Mouse (Mus musculus) C2C12 (cell line): ENCODE results near the gene B3galt5. TPM values are rescaled to one million over a fixed set of nuclear protein-coding genes. Genes with fewer than 3 reads are reported as not detected.

Experiments
- H3K27me3 ChIP-seq: one replicate; pipeline ENCODE4 v1.6.1; 2011; ENCODE audit not compliant: control insufficient read depth, insufficient read depth, insufficient read length
- H3K36me3 ChIP-seq: one replicate; pipeline ENCODE4 v1.6.1; 2011; ENCODE audit not compliant: control insufficient read depth, insufficient read depth
- H3K4me3 ChIP-seq: one replicate; pipeline ENCODE4 v1.5.1; 2011; ENCODE audit warnings: mild to moderate bottlenecking, control low read depth; ENCODE audit not compliant: poor library complexity, insufficient read depth, severe bottlenecking
- H3K79me2 ChIP-seq: one replicate; pipeline ENCODE4 v1.6.1; 2011; ENCODE audit not compliant: control insufficient read depth, insufficient read depth
- H3K79me3 ChIP-seq: one replicate; pipeline ENCODE4 v1.6.1; 2011; ENCODE audit warnings: low read depth, control low read depth
- H3ac ChIP-seq: one replicate; pipeline ENCODE3; 2011; ENCODE audit warnings: low read depth; ENCODE audit not compliant: control insufficient read depth, insufficient read length
- CEBPB ChIP-seq: IDR thresholded peaks from one replicate; pipeline ENCODE4 v1.6.1; 2011; ENCODE audit warnings: low read depth, mild to moderate bottlenecking, control low read depth, moderate library complexity
- CTCF ChIP-seq: IDR thresholded peaks from one replicate; pipeline ENCODE4 v1.5.1; 2011; ENCODE audit not compliant: control insufficient read depth, insufficient read depth, insufficient read length
- FOSL1 ChIP-seq: IDR thresholded peaks from one replicate; pipeline ENCODE4 v1.8.0; 2011; ENCODE audit warnings: mild to moderate bottlenecking, low read length; ENCODE audit not compliant: poor library complexity, insufficient read depth, severe bottlenecking
- MAX ChIP-seq: IDR thresholded peaks from one replicate; pipeline ENCODE4 v1.6.1; 2011; ENCODE audit warnings: mild to moderate bottlenecking, control low read depth
- MYOD1 ChIP-seq: IDR thresholded peaks from one replicate; pipeline ENCODE4 v1.6.1; 2011; ENCODE audit warnings: low read depth; ENCODE audit not compliant: control insufficient read depth, insufficient read length
- MYOG ChIP-seq: IDR thresholded peaks from one replicate; pipeline ENCODE4 v1.6.1; 2011; ENCODE audit not compliant: control insufficient read depth, insufficient read length; ENCODE audit errors: extremely low read depth
- USF1 ChIP-seq: IDR thresholded peaks from one replicate; pipeline ENCODE4 v1.6.1; 2011; ENCODE audit warnings: low read depth, mild to moderate bottlenecking, control low read depth, moderate library complexity
- polyA plus RNA-seq: library from polyadenylated mRNA; unstranded; fragments of >200 nt; fragmentation: generic; extraction: Trizol; gene quantifications from one replicate; pipeline ENCODE4 v1.2.1, GENCODE M21; 2012; ENCODE audit warnings: missing spikeins

Gene B3galt5
- polyA plus RNA-seq, 1 experiment: 0.01 TPM

DNA sequence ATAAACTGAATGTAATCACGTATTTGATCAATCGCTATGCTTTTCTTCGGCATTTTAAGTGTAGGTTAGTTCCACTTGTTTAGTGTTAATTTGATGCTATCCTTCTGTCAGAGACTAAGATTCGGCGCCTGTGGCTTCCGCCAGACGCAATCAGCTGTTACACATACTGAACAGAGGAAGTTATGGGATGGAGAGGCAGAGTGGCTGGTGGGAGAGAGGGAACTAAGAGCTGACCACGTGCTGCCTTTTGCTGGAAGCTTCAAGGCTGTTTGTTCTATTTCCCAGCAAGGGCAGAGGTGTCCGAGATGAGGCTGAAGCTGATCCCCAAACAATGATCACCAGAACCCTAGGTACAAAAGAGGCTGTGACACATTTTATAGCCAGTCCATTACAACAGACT, 56.3 kb downstream of the B3galt5 start:
- no peaks in the 10 kb centered on the region for H3K27me3 ChIP-seq
- TF ChIP-seq MYOG (no peak), CEBPB (no peak), FOSL1 (no peak), USF1 (no peak), MYOD1 (no peak), MAX (no peak), CTCF (no peak)
- H3K36me3 ChIP-seq: no peaks in the 10 kb centered on the region
- H3ac ChIP-seq: no peak overlapping the region
- no peaks in the 10 kb centered on the region for H3K79me2 ChIP-seq
- no peaks in the 10 kb centered on the region for H3K79me3 ChIP-seq
- H3K4me3 ChIP-seq: no peak overlapping the region

DNA sequence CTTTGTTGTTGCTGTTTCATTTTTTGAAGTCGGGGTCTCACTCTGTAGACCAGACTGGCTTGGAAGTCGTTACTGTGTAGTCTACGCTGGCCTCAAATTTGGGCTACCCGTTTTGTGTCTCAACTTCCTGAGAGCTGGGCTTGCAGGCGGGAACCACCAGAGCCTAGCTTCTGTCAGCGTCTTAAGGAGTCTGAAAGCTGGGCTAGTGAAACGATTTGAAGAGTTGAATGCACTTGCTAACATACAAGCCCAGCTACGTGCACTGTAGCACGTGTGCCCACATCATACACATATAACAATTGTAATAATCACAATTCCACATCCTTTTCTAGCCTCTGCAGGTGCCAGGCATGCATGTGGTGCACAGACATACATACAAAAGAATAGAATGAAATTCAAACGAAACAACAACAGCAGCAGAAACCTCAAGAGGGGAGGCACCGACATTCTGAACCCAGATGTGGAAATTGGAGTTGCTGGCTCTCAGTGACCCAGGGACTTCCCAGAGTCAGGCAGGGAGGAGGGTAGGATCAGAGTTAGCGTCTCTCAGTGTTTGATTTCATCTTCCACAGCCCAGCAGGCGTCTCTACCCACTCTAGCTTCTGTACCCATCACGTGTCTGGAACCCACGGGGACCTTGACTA, 57.1 kb downstream of the B3galt5 start:
- no peaks in the 10 kb centered on the region for H3K79me3 ChIP-seq
- no peak overlapping the region for H3K4me3 ChIP-seq
- TF ChIP-seq MYOD1 (no peak), CTCF (no peak), FOSL1 (no peak), USF1 (no peak), MYOG (no peak), CEBPB (no peak), MAX (no peak)
- H3ac ChIP-seq: no peak overlapping the region
- no peaks in the 10 kb centered on the region for H3K79me2 ChIP-seq
- H3K27me3 ChIP-seq: no peaks in the 10 kb centered on the region
- no peaks in the 10 kb centered on the region for H3K36me3 ChIP-seq

DNA sequence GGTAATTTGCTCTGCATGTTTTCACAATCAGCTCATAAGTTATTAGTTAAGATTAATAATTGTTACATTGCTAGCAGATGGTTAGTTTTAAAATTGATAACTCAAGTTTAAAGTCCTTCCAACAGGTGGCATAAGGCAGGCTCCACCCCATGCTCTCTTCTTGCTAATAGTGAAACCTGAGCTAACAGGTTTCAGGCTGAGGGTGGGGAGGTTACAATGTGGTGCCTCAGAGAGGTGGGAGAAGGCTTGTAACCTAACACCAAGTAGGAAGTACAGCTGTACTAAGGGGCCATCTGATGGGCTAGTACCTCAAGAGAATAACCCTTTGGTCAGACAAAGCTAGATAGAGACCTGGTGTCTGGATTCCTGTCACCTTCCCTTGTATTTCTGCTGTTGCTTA, 62.5 kb downstream of the B3galt5 start:
- no peak overlapping the region for H3K4me3 ChIP-seq
- no peak overlapping the region for H3ac ChIP-seq
- TF ChIP-seq MYOG (no peak), CTCF (no peak), MYOD1 (no peak), MAX (no peak), USF1 (no peak), CEBPB (no peak), FOSL1 (no peak)
- H3K27me3 ChIP-seq: no peaks in the 10 kb centered on the region
- H3K36me3 ChIP-seq: no peaks in the 10 kb centered on the region
- no peaks in the 10 kb centered on the region for H3K79me3 ChIP-seq
- H3K79me2 ChIP-seq: no peaks in the 10 kb centered on the region

DNA sequence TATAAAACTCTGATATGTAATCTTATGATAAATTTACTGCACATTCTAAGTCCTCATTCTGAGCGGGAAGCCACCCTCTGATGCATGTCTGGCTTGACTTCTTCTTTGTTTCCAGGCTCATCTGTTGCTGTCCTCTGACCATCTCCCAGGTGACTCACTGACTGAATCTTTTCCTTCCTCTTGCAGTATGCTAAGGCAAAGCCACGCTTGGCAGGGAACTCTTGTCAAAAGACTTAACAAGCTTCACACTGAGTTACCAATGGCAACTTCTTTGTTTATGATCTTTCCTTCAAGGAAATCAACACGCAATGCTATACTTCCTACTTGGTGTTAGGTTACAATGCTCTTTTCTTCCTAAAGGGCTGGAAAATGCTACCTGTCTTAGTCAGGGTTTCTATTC, 63.0 kb downstream of the B3galt5 start:
- Histone ChIP-seq H3ac (no peak overlapping the region), H3K27me3 (no peaks in the 10 kb centered on the region), H3K79me3 (no peaks in the 10 kb centered on the region), H3K36me3 (no peaks in the 10 kb centered on the region), H3K4me3 (no peak overlapping the region), H3K79me2 (no peaks in the 10 kb centered on the region)
- TF ChIP-seq FOSL1 (no peak), CEBPB (no peak), MYOD1 (no peak), USF1 (no peak), MAX (no peak), CTCF (no peak), MYOG (no peak)

DNA sequence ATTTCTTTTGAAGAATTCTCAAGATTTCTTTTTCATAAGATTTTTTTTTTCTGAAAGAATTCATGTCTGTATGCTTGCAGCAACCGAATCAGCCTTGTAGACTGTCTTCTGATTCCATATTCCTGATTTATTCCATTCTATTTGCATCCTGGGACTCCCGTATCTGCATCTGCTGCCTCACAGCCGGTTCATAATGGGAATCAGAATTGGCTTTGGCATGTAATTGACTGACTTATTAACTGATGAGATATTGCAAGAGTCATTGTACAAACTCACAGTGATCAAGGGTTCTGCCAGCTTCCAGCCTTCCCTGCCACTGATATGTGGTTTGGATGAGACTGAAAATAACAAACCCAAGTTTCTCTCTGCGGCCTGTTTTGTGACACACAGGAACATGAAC, 67.8 kb downstream of the B3galt5 start:
- no peak overlapping the region for H3K4me3 ChIP-seq

More for the DNA sequence above, 67.8 kb downstream of the B3galt5 start:
- H3K79me2 ChIP-seq: no peaks in the 10 kb centered on the region
- no peaks in the 10 kb centered on the region for H3K79me3 ChIP-seq
- H3ac ChIP-seq: no peak overlapping the region
- TF ChIP-seq MYOG (no peak), FOSL1 (no peak), CEBPB (no peak), MYOD1 (no peak), USF1 (no peak), CTCF (no peak), MAX (no peak)
- no peaks in the 10 kb centered on the region for H3K27me3 ChIP-seq
- no peaks in the 10 kb centered on the region for H3K36me3 ChIP-seq
